Mouse (Mus musculus) thymus, adult 2 months (tissue): ENCODE measurements around the gene Gm42906. TPM values are rescaled to one million over a fixed set of nuclear protein-coding genes. Genes with fewer than 3 reads are reported as not detected.

Source experiments
- DNase-seq: peaks from one replicate; pipeline ENCODE4 v3.0.0; 2021
- H3K27ac ChIP-seq: fragments of 200-500 bp; 2 replicates; pipeline ENCODE4 v1.5.1; 2012; ENCODE audit warnings: low read length, control low read depth; ENCODE audit not compliant: control insufficient read depth, insufficient read depth
- H3K27me3 ChIP-seq: fragments of 200-500 bp; 2 replicates; pipeline ENCODE4 v1.6.1; 2012; ENCODE audit warnings: mild to moderate bottlenecking, low read length, moderate library complexity, mixed read lengths; ENCODE audit not compliant: control insufficient read depth, insufficient read depth
- H3K36me3 ChIP-seq: fragments of 200-500 bp; 2 replicates; pipeline ENCODE4 v1.6.1; 2012; ENCODE audit warnings: mild to moderate bottlenecking, low read length, moderate library complexity; ENCODE audit not compliant: control insufficient read depth, insufficient read depth
- H3K4me1 ChIP-seq: fragments of 200-500 bp; replicated peaks from 2 replicates; pipeline ENCODE4 v1.6.1; 2012; ENCODE audit warnings: low read length; ENCODE audit not compliant: control insufficient read depth, insufficient read depth
- H3K4me3 ChIP-seq: fragments of 200-500 bp; 2 replicates; pipeline ENCODE4 v1.5.1; 2012; ENCODE audit warnings: mild to moderate bottlenecking, low read length, control low read depth, moderate library complexity; ENCODE audit not compliant: control insufficient read depth, insufficient read depth
- CTCF ChIP-seq: fragments of 200-500 bp; IDR thresholded peaks from 2 replicates; pipeline ENCODE4 v1.5.1; 2012; ENCODE audit warnings: mild to moderate bottlenecking, control low read depth, low read length, moderate library complexity, borderline replicate concordance; ENCODE audit not compliant: control insufficient read depth, poor library complexity, insufficient read depth; ENCODE audit errors: extremely low read depth
- POLR2A ChIP-seq: fragments of 200-500 bp; IDR thresholded peaks from 2 replicates; pipeline ENCODE4 v1.6.1; 2012; ENCODE audit warnings: mild to moderate bottlenecking, low read length, control low read depth, moderate library complexity; ENCODE audit not compliant: control insufficient read depth, poor library complexity, insufficient read depth; ENCODE audit errors: extremely low read depth
- WGBS: fragments of 180-500 bp; shearing (Covaris S2); methylation state at CpG from one replicate; pipeline ENCODE4 v1.1.7; 2018; 5-methylcytosine and 5-hydroxymethylcytosine counted together
- polyA plus RNA-seq: library from polyadenylated mRNA; depleted of rRNA; stranded (reverse); fragments of >200 nt; gene quantifications from 2 replicates; pipeline ENCODE4 v1.2.3, GENCODE M21; 2012

The Gm42906 gene
- polyA plus RNA-seq, 1 experiment = not detected

GRCm38 (mm10) chr5:151189789-151190378 is 238.1 kb downstream of the Gm42906 start:
- DNase-seq = peak; percentile 4
- H3K36me3 ChIP-seq = no peaks in the 10 kb centered on the region
- H3K27ac ChIP-seq = no peak overlapping the region
- H3K27me3 ChIP-seq = no peaks in the 10 kb centered on the region; the same call in 1 of the 2 replicates
- WGBS = 3% methylated on average over 27 of the region's 27 CpGs
- peak overlapping the region; percentile 25 for H3K4me3 ChIP-seq
- TF ChIP-seq CTCF (no peak), POLR2A (no peak)
- H3K4me1 ChIP-seq = no peaks in the 10 kb centered on the region

DNA sequence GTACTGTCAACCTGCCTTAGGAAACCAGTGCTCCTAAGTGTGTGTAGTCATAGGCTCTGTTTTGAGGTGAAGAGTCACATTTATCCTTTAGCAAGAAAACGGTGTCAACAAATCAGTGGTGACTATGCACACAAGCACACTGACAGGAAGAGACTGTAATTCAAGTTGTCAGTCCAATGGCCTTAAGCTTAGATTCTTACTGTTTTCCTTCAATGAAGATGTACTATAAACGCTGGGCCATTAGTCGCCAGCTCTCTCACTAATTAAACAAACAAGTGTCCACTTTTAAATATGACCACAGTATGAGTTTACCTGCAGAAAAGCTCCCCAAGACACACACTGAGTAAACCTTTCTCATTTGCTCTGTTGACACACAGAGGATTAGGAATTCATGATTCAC is 238.6 kb downstream of the Gm42906 start:
- WGBS = 32% methylated on average over 3 of the region's 3 CpGs
- H3K4me3 ChIP-seq = no peak overlapping the region

GRCm38 (mm10) chr5:151188659-151189058 is 239.3 kb downstream of the Gm42906 start:
- no peak for TF ChIP-seq POLR2A
- TF ChIP-seq CTCF = no peak
- H3K4me3 ChIP-seq = no peak overlapping the region
- H3K27me3 ChIP-seq = no peaks in the 10 kb centered on the region; the same call in 1 of the 2 replicates
- no peak for DNase-seq
- H3K27ac ChIP-seq = no peak overlapping the region
- no peaks in the 10 kb centered on the region for H3K36me3 ChIP-seq
- no peaks in the 10 kb centered on the region for H3K4me1 ChIP-seq
- WGBS = 85% methylated on average over 6 of the region's 6 CpGs

More for the DNA sequence above, 238.6 kb downstream of the Gm42906 start:
- no peaks in the 10 kb centered on the region; the same call in 1 of the 2 replicates for H3K27me3 ChIP-seq
- H3K27ac ChIP-seq = no peak overlapping the region
- no peaks in the 10 kb centered on the region for H3K36me3 ChIP-seq
- no peaks in the 10 kb centered on the region for H3K4me1 ChIP-seq
- no peak for DNase-seq
- no peak for TF ChIP-seq CTCF
- no peak for TF ChIP-seq POLR2A

- TF ChIP-seq POLR2A = no peak
- TF ChIP-seq CTCF = no peak
- Histone ChIP-seq H3K27ac (no peak overlapping the region), H3K4me3 (no peak overlapping the region), H3K27me3 (no peaks in the 10 kb centered on the region; the same call in 1 of the 2 replicates), H3K36me3 (no peaks in the 10 kb centered on the region), H3K4me1 (no peaks in the 10 kb centered on the region)
- WGBS = 91% methylated on average over 11 of the region's 11 CpGs
- DNase-seq = no peak
Observed at GRCm38 (mm10) chr5:151187336-151187735, 240.6 kb downstream of the Gm42906 start.

GRCm38 (mm10) chr5:151185286-151185856 is 242.6 kb downstream of the Gm42906 start:
- DNase-seq = no peak
- no peaks in the 10 kb centered on the region; the same call in 1 of the 2 replicates for H3K27me3 ChIP-seq
- no peak overlapping the region for H3K27ac ChIP-seq
- 91% methylated on average over 8 of the region's 8 CpGs for WGBS
- no peaks in the 10 kb centered on the region for H3K36me3 ChIP-seq
- no peaks in the 10 kb centered on the region for H3K4me1 ChIP-seq
- H3K4me3 ChIP-seq = no peak overlapping the region
- no peak for TF ChIP-seq CTCF

DNA sequence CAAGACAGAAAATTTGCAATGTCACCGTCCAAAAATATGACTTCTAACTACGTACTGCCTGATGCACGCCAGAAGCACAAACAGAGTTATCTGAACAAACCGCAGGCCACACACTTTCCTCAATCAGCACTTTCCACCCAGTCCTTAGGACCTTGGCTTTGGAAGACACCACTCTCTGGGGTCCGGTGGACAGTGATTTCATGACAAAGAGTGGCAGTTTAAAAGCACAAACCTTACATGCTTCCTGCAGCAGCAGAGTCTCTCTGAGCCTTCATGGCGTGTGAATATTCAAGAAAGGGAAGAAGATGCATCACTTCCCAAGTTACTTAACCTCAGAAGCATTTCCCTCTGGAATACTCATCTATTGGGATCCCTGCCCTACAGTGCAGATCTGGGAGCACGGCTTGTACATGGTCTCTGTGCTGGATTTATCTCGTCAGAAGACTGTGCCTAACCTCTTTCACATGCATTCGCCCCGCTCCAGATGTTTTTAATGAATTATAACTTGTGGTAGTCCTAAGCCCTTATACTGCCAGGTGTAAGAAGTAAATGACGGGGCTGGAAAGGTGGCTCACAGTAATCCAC is 244.2 kb downstream of the Gm42906 start:
- H3K27me3 ChIP-seq = no peaks in the 10 kb centered on the region
- H3K36me3 ChIP-seq = no peaks in the 10 kb centered on the region
- H3K27ac ChIP-seq = no peak overlapping the region
- no peaks in the 10 kb centered on the region for H3K4me1 ChIP-seq
- H3K4me3 ChIP-seq = no peak overlapping the region
- 64% methylated on average over 11 of the region's 11 CpGs for WGBS
- no peak for TF ChIP-seq CTCF
- no peak for TF ChIP-seq POLR2A
- no peak for DNase-seq
